Mouse (Mus musculus) midbrain, postnatal 0 days (tissue): ENCODE measurements around the gene Dtx2. TPM values are rescaled to one million over a fixed set of nuclear protein-coding genes. Genes with fewer than 3 reads are reported as not detected.

Experiments used
- ATAC-seq: fragments of 200-750 bp; cut with Nextera tagmentation; 2 replicates; pipeline ENCODE4 v1.8.0; 2017; ENCODE audit warnings: moderate number of reproducible peaks, mild to moderate bottlenecking, moderate TSS enrichment, moderate library complexity; ENCODE audit not compliant: low FRiP score
- DNase-seq: peaks from one replicate; pipeline ENCODE4 v3.0.0-alpha.2; 2015; ENCODE audit warnings: low spot score
- H3K27ac ChIP-seq: fragments of 300-500 bp; sonication (generic); 2 replicates; pipeline ENCODE4 v1.5.1; 2014; ENCODE audit warnings: low read depth, mild to moderate bottlenecking, low read length, mixed read lengths
- H3K27me3 ChIP-seq: fragments of 300-500 bp; sonication (generic); 2 replicates; pipeline ENCODE4 v1.6.1; 2014; ENCODE audit warnings: low read length, control low read depth, mixed read lengths; ENCODE audit not compliant: insufficient read depth
- H3K36me3 ChIP-seq: fragments of 300-500 bp; sonication (generic); 2 replicates; pipeline ENCODE4 v1.6.1; 2014; ENCODE audit warnings: low read length, control low read depth, mixed read lengths; ENCODE audit not compliant: insufficient read depth
- H3K4me1 ChIP-seq: fragments of 300-500 bp; sonication (generic); 2 replicates; pipeline ENCODE4 v1.6.1; 2014; ENCODE audit warnings: mild to moderate bottlenecking, control low read depth, antibody characterized with exemption, low read length, mixed read lengths; ENCODE audit not compliant: insufficient read depth
- H3K4me2 ChIP-seq: fragments of 300-500 bp; sonication (generic); 2 replicates; pipeline ENCODE4 v1.6.1; 2014; ENCODE audit warnings: low read depth, mild to moderate bottlenecking, low read length, mixed read lengths; ENCODE audit not compliant: poor library complexity, severe bottlenecking
- H3K4me3 ChIP-seq: fragments of 300-500 bp; sonication (generic); 2 replicates; pipeline ENCODE4 v1.5.1; 2014; ENCODE audit warnings: low read depth, mild to moderate bottlenecking, low read length, moderate library complexity
- H3K9ac ChIP-seq: fragments of 300-500 bp; sonication (generic); replicated peaks from 2 replicates; pipeline ENCODE4 v1.6.1; 2014; ENCODE audit warnings: mild to moderate bottlenecking, low read length, moderate library complexity, mixed read lengths; ENCODE audit not compliant: poor library complexity, severe bottlenecking
- H3K9me3 ChIP-seq: fragments of 300-500 bp; sonication (generic); 2 replicates; pipeline ENCODE4 v1.6.1; 2016; ENCODE audit warnings: low read length, control low read depth
- CTCF ChIP-seq: IDR thresholded peaks from 2 replicates; pipeline ENCODE4 v1.5.1; 2016; ENCODE audit warnings: antibody characterized with exemption, mild to moderate bottlenecking
- WGBS: fragments of 180-500 bp; shearing (Covaris S2); extraction: QIAGEN DNeasy Blood & Tissue Kit; methylation state at CpG from one replicate; pipeline ENCODE4 v1.1.7; 2014; 5-methylcytosine and 5-hydroxymethylcytosine counted together
- polyA plus RNA-seq: library from polyadenylated mRNA; unstranded; fragments of >200 nt; fragmentation: Nextera tagmentation; extraction: Ambion mirVana; gene quantifications from 2 replicates; pipeline ENCODE4 v1.2.1, GENCODE M21; 2015
- total RNA-seq: library from RNA; depleted of rRNA; stranded (reverse); fragments of >200 nt; gene quantifications from 2 replicates; pipeline ENCODE4 v1.2.3, GENCODE M21; 2014

Gene Dtx2
- total and polyA plus RNA-seq, 2 experiments from 2014 or later = 20.1 to 25.4 TPM

DNA sequence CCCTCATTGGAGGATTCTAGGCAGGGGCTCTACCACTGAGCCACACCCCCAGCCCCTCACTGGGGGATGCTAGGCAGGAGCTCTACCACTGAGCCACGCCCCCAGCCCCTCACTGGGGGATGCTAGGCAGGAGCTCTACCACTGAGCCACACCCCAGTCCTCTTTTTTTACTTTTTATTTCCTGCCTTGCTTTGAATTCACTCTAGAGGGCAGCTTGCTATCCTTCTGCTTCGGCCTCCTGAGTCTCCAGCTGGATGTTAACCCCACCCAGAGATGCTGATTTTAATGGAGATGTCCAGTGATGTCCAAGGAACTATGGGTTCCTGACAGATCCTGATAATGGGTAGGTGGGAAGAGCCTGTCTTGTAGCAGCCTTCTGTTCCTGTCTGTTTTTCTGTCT, 74.8 kb downstream of the Dtx2 start:
- ATAC-seq = no peak
- 58% methylated on average over 2 of the region's 2 CpGs for WGBS

DNA sequence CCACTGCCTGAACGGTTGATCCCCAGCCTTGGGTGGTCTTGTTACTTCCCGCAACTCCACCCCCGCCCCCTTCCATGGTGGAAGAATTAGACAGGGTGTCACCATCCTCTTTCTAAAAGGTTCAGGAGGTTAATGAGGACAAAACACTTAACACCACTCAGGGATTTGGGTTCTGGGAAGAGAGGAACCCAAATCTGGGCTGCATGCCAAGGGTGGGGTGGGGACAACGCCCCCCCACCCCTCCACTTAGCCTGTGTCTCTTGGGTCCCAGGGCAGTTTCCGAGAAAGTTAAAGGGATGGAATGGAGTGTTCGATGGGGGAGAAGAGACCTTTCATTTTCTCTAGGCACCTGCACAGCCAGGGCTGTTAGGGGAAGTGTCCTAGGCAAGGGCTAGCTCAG, 78.5 kb downstream of the Dtx2 start:
- Histone ChIP-seq H3K9ac (no peak overlapping the region), H3K27me3 (no peaks in the 10 kb centered on the region), H3K36me3 (no peaks in the 10 kb centered on the region), H3K4me2 (no peak overlapping the region), H3K9me3 (no peaks in the 10 kb centered on the region), H3K27ac (no peak overlapping the region), H3K4me1 (no peaks in the 10 kb centered on the region), H3K4me3 (no peak overlapping the region)
- no peak for TF ChIP-seq CTCF
- DNase-seq (no peak), ATAC-seq (no peak)
- WGBS = 54% methylated on average over 6 of the region's 6 CpGs

More for the DNA sequence above, 74.8 kb downstream of the Dtx2 start:
- DNase-seq = no peak
- no peaks in the 10 kb centered on the region for H3K9me3 ChIP-seq
- H3K27ac ChIP-seq = no peak overlapping the region
- no peak overlapping the region for H3K9ac ChIP-seq
- no peaks in the 10 kb centered on the region for H3K36me3 ChIP-seq
- TF ChIP-seq CTCF = no peak
- H3K4me1 ChIP-seq = no peaks in the 10 kb centered on the region
- H3K27me3 ChIP-seq = no peaks in the 10 kb centered on the region
- no peak overlapping the region for H3K4me3 ChIP-seq
- no peak overlapping the region for H3K4me2 ChIP-seq

DNA sequence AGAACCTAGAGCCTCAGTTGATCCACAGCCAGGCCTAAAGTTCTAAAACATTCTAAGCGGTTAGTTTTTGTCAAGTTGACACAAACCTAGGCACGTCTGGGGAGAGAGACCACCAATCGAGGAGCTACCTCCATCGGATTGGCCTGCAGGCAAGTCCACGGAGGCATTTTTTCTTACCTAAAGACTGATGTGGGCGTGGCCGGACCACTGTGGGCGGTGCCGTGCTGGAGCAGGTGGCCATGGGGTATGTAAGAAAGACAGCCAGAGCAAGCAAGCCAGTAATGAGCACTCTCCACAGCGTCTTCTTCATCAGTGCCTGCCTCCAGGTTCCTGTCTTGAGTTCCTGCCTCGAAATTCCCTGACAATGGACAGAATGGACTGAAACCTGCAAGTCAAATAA, 78.9 kb downstream of the Dtx2 start:
- DNase-seq = no peak
- no peak for TF ChIP-seq CTCF
- Histone ChIP-seq H3K27ac (no peak overlapping the region), H3K4me3 (no peak overlapping the region), H3K9me3 (no peaks in the 10 kb centered on the region), H3K27me3 (no peaks in the 10 kb centered on the region), H3K4me1 (no peaks in the 10 kb centered on the region), H3K36me3 (no peaks in the 10 kb centered on the region), H3K4me2 (no peak overlapping the region), H3K9ac (no peak overlapping the region)
- WGBS = 74% methylated on average over 11 of the region's 11 CpGs
- ATAC-seq = no peak

DNA sequence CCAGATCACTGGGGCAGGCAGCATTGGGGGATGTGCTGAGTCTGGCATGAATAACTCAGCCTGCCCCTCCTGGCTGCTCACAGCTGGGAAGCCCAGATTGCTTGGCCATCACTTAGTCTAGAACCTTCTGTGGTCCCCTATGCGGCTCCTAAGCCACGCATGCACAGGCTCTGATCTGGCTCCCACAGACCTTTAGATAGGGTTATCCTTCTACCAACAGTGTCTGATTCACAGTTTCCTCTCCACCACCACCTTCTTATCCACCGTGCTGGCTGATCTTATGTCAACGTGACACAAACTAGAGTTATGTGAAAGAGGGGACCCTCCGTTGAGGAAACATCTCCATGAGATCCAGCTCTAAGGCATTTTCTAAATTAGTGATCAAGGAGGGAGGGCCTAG, 80.5 kb downstream of the Dtx2 start:
- H3K9me3 ChIP-seq = no peaks in the 10 kb centered on the region
- H3K27ac ChIP-seq = no peak overlapping the region
- H3K27me3 ChIP-seq = no peaks in the 10 kb centered on the region
- no peak for ATAC-seq
- H3K4me3 ChIP-seq = no peak overlapping the region
- no peak overlapping the region for H3K9ac ChIP-seq
- DNase-seq = no peak
- no peak for TF ChIP-seq CTCF
- no peaks in the 10 kb centered on the region for H3K36me3 ChIP-seq
- no peak overlapping the region for H3K4me2 ChIP-seq
- H3K4me1 ChIP-seq = no peaks in the 10 kb centered on the region
- 96% methylated on average over 5 of the region's 5 CpGs for WGBS

DNA sequence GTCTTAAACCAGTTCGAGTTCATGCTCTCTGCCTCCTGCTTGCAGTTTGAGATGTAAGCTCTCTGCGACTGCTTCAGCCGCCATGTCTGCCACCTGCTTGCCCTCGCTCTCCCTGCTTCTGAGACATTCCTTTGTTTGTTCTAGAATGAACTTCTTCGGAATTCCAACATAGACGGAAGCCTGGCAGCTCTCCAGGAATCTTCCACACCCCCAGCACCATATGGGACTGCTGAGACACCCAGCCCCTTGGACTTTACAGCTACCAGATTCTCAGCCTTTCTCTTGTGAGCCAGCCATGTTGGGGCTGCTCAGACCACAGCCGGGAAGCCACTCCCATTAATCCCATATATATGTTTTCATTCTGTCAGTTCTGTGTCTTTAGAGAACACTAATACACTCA, 81.7 kb downstream of the Dtx2 start:
- H3K4me2 ChIP-seq = no peak overlapping the region
- no peak overlapping the region for H3K4me3 ChIP-seq
- no peak overlapping the region for H3K27ac ChIP-seq
- no peaks in the 10 kb centered on the region for H3K4me1 ChIP-seq
- ATAC-seq (no peak), DNase-seq (peak; percentile 2)
- 44% methylated on average over 7 of the region's 7 CpGs for WGBS
- no peaks in the 10 kb centered on the region for H3K27me3 ChIP-seq
- H3K9me3 ChIP-seq = no peaks in the 10 kb centered on the region
- no peak for TF ChIP-seq CTCF
- H3K36me3 ChIP-seq = no peaks in the 10 kb centered on the region
- no peak overlapping the region for H3K9ac ChIP-seq

DNA sequence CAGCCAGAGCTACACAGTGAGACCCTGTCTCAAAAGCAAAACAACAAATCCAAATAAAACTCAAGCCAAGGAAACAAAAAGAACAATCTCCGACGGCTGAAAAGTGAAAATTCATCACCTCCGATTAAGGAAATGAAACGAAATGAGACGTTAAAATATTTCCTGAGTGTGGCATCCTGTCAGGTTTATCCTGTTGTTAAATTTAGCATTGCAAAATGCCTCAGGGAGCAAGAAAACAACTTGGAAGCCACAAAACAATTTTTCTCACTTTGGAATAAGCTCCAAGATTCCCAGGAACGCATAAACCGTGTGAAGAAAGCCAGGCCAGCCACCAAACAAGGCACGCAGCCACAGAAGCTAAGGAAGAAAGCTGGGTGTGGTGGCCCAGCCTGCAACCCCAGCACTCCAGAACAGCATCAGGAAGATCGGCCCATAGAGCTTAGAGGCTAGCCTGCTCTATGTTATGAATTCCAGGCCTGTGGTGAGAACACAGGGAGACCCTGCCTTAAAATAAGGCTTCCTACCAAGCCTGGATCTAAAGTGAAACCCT, 82.5 kb downstream of the Dtx2 start:
- ATAC-seq (no peak), DNase-seq (no peak)
- Histone ChIP-seq H3K36me3 (no peaks in the 10 kb centered on the region), H3K4me1 (no peaks in the 10 kb centered on the region), H3K4me3 (no peak overlapping the region), H3K4me2 (no peak overlapping the region), H3K27ac (no peak overlapping the region), H3K9me3 (no peaks in the 10 kb centered on the region), H3K9ac (no peak overlapping the region), H3K27me3 (no peaks in the 10 kb centered on the region)
- WGBS = 87% methylated on average over 9 of the region's 9 CpGs
- no peak for TF ChIP-seq CTCF
